Mouse (Mus musculus) stomach, postnatal 0 days (tissue): ENCODE data around the gene Sertad1.

Source experiments
- CTCF ChIP-seq: IDR thresholded peaks from 2 replicates; pipeline ENCODE4 v1.5.1; 2016; ENCODE audit warnings: antibody characterized with exemption, low read depth, mild to moderate bottlenecking, moderate library complexity
- EP300 ChIP-seq: optimal IDR thresholded peaks from 2 replicates; pipeline ENCODE3; 2016; ENCODE audit warnings: antibody characterized with exemption

DNA sequence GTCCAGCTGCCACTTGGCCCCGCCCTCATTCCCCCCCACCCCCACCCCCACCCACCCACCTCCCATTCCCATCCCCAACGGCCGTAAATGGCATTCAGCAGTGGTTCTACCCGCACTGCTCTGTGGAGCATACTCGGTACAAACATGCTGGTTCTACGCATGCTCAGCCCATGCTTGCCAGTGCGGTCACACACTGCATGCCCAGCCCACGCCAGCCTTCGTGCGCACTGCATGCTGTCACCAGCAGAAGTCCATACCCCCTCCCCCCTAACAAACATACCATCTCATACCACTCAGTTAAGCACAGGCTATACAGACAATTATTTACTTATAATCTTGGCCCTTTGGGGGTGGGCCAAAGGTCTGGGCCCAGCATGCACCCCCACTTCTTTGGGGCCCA lies 45.0 kb downstream of the Sertad1 start:
- TF ChIP-seq CTCF: no peak
- no peak for TF ChIP-seq EP300
